Mouse (Mus musculus) lung, embryonic 14.5 days (tissue): Measurements from ENCODE around the gene AY358078. TPM values are rescaled to one million over a fixed set of nuclear protein-coding genes. Genes with fewer than 3 reads are reported as not detected.
"Not testable (repeated sequence)": the region's sequence is repeated elsewhere in the genome, so short reads cannot be mapped to it uniquely, and the experiment has no call there.

Source experiments
- ATAC-seq: fragments of 200-750 bp; cut with Nextera tagmentation; 2 replicates; pipeline ENCODE4 v1.8.0; 2017; ENCODE audit warnings: mild to moderate bottlenecking, moderate TSS enrichment, moderate library complexity; ENCODE audit not compliant: insufficient read depth
- DNase-seq: peaks from one replicate; pipeline ENCODE4 v3.0.0-alpha.2; 2015
- H3K27ac ChIP-seq: fragments of 300-500 bp; sonication (generic); 2 replicates; pipeline ENCODE4 v1.5.1; 2014; ENCODE audit warnings: low read depth, mild to moderate bottlenecking, moderate library complexity
- H3K27me3 ChIP-seq: fragments of 300-500 bp; sonication (generic); 2 replicates; pipeline ENCODE4 v1.6.1; 2014; ENCODE audit warnings: low read length, control low read depth; ENCODE audit not compliant: insufficient read depth
- H3K36me3 ChIP-seq: fragments of 300-500 bp; sonication (generic); 2 replicates; pipeline ENCODE4 v1.6.1; 2014; ENCODE audit warnings: control low read depth; ENCODE audit not compliant: insufficient read depth
- H3K4me1 ChIP-seq: fragments of 300-500 bp; sonication (generic); 2 replicates; pipeline ENCODE4 v1.6.1; 2014; ENCODE audit warnings: antibody characterized with exemption, control low read depth; ENCODE audit not compliant: insufficient read depth
- H3K4me2 ChIP-seq: fragments of 300-500 bp; sonication (generic); 2 replicates; pipeline ENCODE4 v1.6.1; 2014; ENCODE audit warnings: mild to moderate bottlenecking
- H3K4me3 ChIP-seq: fragments of 300-500 bp; sonication (generic); 2 replicates; pipeline ENCODE4 v1.5.1; 2014; ENCODE audit warnings: low read depth, low read length
- H3K9ac ChIP-seq: fragments of 300-500 bp; sonication (generic); 2 replicates; pipeline ENCODE4 v1.6.1; 2014
- H3K9me3 ChIP-seq: fragments of 300-500 bp; sonication (generic); 2 replicates; pipeline ENCODE4 v1.6.1; 2016; ENCODE audit warnings: low read depth, low read length, control low read depth
- CTCF ChIP-seq: IDR thresholded peaks from 2 replicates; pipeline ENCODE4 v1.5.1; 2016; ENCODE audit warnings: antibody characterized with exemption, low read depth
- WGBS: fragments of 180-500 bp; shearing (Covaris S2); extraction: QIAGEN DNeasy Blood & Tissue Kit; methylation state at CpG from one replicate; pipeline ENCODE4 v1.1.7; 2014; 5-methylcytosine and 5-hydroxymethylcytosine counted together
- polyA plus RNA-seq: library from polyadenylated mRNA; unstranded; fragments of >200 nt; fragmentation: Nextera tagmentation; extraction: Ambion mirVana; gene quantifications from 2 replicates; pipeline ENCODE4 v1.2.1, GENCODE M21; 2014

The AY358078 gene
- polyA plus RNA-seq: not detected in 2 replicates

- Histone ChIP-seq H3K4me1 (no peaks in the 10 kb centered on the region), H3K9ac (no peak within 1 kb of the TSS), H3K9me3 (no peaks in the 10 kb centered on the region), H3K4me2 (no peak within 1 kb of the TSS), H3K27ac (no peak within 1 kb of the TSS), H3K27me3 (no peaks in the 10 kb centered on the region), H3K36me3 (no peaks in the 10 kb centered on the region), H3K4me3 (no peak within 1 kb of the TSS)
- WGBS: 74% methylated on average over 2 of the region's 2 CpGs
- DNase-seq (no peak), ATAC-seq (no peak)
- no peak for TF ChIP-seq CTCF
These were observed at the start of gene AY358078 for GRCm38 (mm10) chr14:51799746-51800145. Gene AY358078 (plus strand): TSS chr14:51800046.

- no peak for ATAC-seq
- H3K4me2 ChIP-seq: no peak overlapping the region
- H3K9me3 ChIP-seq: no peaks in the 10 kb centered on the region
- H3K36me3 ChIP-seq: no peaks in the 10 kb centered on the region
- 73% methylated on average over 2 of the region's 2 CpGs for WGBS
- H3K4me3 ChIP-seq: no peak overlapping the region
- no peak for DNase-seq
- no peaks in the 10 kb centered on the region for H3K4me1 ChIP-seq
- H3K27me3 ChIP-seq: no peaks in the 10 kb centered on the region
- no peak overlapping the region for H3K9ac ChIP-seq
- no peak overlapping the region for H3K27ac ChIP-seq
- no peak for TF ChIP-seq CTCF
These were observed 43.9 kb upstream of the AY358078 start for GRCm38 (mm10) chr14:51755944-51756343.

- H3K36me3 ChIP-seq, H3K27me3 ChIP-seq, H3K4me3 ChIP-seq, H3K4me2 ChIP-seq, H3K9me3 ChIP-seq, H3K9ac ChIP-seq, ATAC-seq, H3K4me1 ChIP-seq, H3K27ac ChIP-seq: not testable (repeated sequence)
- WGBS: 62% methylated on average over 1 of the region's 1 CpGs
- DNase-seq: peak; percentile 5
- TF ChIP-seq CTCF: peak; percentile 54
These were observed 28.5 kb upstream of the AY358078 start for GRCm38 (mm10) chr14:51771378-51771777.

GRCm38 (mm10) chr14:51773490-51773889 is 26.4 kb upstream of the AY358078 start, which contains the start of gene Ang4:
Gene Ang4 (minus strand): TSS chr14:51773590.
- ATAC-seq (no peak), DNase-seq (no peak)
- H3K4me2 ChIP-seq: no peak within 1 kb of the TSS
- no peaks in the 10 kb centered on the region for H3K27me3 ChIP-seq
- H3K4me3 ChIP-seq: no peak within 1 kb of the TSS
- H3K9ac ChIP-seq: no peak within 1 kb of the TSS
- no peaks in the 10 kb centered on the region for H3K9me3 ChIP-seq
- no peaks in the 10 kb centered on the region for H3K36me3 ChIP-seq
- TF ChIP-seq CTCF: no peak
- WGBS: 59% methylated on average over 5 of the region's 5 CpGs
- H3K27ac ChIP-seq: no peak within 1 kb of the TSS
- H3K4me1 ChIP-seq: no peaks in the 10 kb centered on the region

GRCm38 (mm10) chr14:51777791-51778190 is 22.1 kb upstream of the AY358078 start:
- no peaks in the 10 kb centered on the region for H3K9me3 ChIP-seq
- no peak overlapping the region for H3K9ac ChIP-seq
- no peak overlapping the region for H3K27ac ChIP-seq
- H3K4me3 ChIP-seq: no peak overlapping the region
- WGBS: 90% methylated on average over 1 of the region's 1 CpGs
- H3K36me3 ChIP-seq: no peaks in the 10 kb centered on the region
- no peaks in the 10 kb centered on the region for H3K27me3 ChIP-seq
- DNase-seq (no peak), ATAC-seq (no peak)
- no peak overlapping the region for H3K4me2 ChIP-seq
- no peaks in the 10 kb centered on the region for H3K4me1 ChIP-seq
- TF ChIP-seq CTCF: no peak

- Histone ChIP-seq H3K27me3 (no peaks in the 10 kb centered on the region), H3K9ac (no peak overlapping the region), H3K9me3 (no peaks in the 10 kb centered on the region), H3K36me3 (no peaks in the 10 kb centered on the region), H3K4me3 (no peak overlapping the region), H3K4me1 (no peaks in the 10 kb centered on the region), H3K4me2 (no peak overlapping the region), H3K27ac (no peak overlapping the region)
- no peak for DNase-seq
- WGBS: 69% methylated on average over 4 of the region's 4 CpGs
- TF ChIP-seq CTCF: no peak
- no peak for ATAC-seq
These were observed 20.9 kb upstream of the AY358078 start for GRCm38 (mm10) chr14:51778865-51779481.

- no peak overlapping the region for H3K27ac ChIP-seq
- no peaks in the 10 kb centered on the region for H3K27me3 ChIP-seq
- WGBS: 64% methylated on average over 4 of the region's 4 CpGs
- DNase-seq (no peak), ATAC-seq (no peak)
- no peak overlapping the region for H3K4me3 ChIP-seq
- H3K9me3 ChIP-seq: no peaks in the 10 kb centered on the region
- H3K4me2 ChIP-seq: no peak overlapping the region
- no peaks in the 10 kb centered on the region for H3K36me3 ChIP-seq
- H3K4me1 ChIP-seq: no peaks in the 10 kb centered on the region
- no peak for TF ChIP-seq CTCF
- H3K9ac ChIP-seq: no peak overlapping the region
These were observed 13.5 kb upstream of the AY358078 start for GRCm38 (mm10) chr14:51786335-51786734.
